Mouse (Mus musculus) gastrocnemius, adult 18-20 months (tissue): ENCODE data around the gene Dnaic1. TPM values are rescaled to one million over a fixed set of nuclear protein-coding genes. Genes with fewer than 3 reads are reported as not detected.
"Not testable (repeated sequence)": the region's sequence is repeated elsewhere in the genome, so short reads cannot be mapped to it uniquely, and the experiment has no call there.

ENCODE experiments used
- DNase-seq: peaks from one replicate; pipeline ENCODE4 v3.0.0; 2021; ENCODE audit warnings: low spot score
- total RNA-seq, 2 experiments: library from RNA; stranded (reverse); gene quantifications; 2 replicates each; pipeline ENCODE4 v1.2.3; 2021

Dnaic1 gene
- total RNA-seq, 2 experiments from 2014 or later, result 0.55 to 0.73 TPM

DNA sequence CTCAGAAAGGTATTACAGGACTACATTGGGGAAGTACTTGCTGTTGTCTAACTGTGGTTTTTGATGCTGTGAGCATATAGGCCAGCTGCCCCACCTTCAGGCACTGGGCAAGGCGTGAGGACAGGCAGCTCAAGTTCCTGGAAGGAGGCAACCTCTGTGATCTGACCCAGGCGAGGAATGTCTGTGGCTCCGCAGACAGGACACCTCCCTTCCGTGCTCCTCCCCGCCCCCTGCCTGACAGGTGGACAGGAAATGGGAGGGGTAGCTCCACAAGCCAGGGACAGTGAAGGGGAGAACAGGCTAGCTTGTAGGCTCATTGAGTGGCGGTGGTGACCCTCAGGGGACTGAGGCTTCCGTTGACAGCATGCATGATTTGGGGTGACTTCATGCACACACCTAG lies 95.0 kb downstream of the Dnaic1 start:
- peak; percentile 72 for DNase-seq

DNA sequence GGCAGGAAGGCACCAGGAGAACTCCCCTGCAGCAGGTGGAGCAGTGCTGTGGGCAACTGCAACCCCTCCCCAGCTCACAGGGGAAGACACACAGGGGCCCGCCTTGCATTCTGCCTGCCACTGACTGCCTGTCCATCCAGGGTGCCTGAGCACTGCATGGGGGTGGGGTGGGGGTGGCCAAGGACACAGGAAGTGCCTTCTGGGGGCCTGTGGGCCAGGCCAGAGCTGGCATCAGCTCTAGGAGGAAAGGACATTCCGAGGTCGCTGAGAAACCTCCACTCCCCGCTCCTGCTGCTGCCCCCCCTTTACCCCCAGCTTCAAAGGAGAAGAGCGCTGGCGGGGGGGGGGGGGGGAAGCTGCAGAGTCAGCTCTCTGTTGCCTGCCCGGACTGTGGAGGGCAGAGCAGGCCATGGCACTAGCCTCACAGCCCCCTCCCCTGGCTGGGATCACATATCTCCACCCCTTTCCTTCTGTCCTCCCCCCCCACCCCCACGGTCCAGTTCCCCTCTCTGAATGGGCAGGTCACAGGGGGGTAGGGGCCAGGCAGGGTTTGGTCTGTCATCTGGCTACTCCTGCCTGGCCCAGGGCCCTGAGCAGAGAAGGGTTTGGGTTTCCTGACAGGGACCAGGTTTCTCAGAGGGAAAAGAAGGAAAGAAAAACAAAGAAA lies 95.6 kb downstream of the Dnaic1 start:
- peak; percentile 29 for DNase-seq

DNA sequence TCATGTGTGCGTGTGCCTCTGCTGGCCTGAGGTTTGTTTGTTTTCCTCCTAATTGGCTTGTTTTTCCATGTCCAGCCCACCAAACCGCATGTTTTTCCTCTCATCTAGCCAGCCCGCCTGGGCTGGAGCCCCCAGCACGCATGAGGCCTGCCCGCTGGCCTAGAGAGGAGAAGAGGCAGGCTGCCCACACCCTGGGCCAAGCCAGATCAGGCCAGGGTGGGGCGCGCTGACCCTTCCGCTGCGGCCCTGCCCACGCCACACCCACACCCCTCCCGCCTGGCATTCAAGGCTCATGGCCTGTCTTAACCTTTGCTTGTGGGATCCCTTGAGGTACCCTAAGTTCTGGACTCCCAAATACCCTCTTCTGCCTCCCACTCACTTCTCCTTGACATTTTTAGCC lies 97.1 kb downstream of the Dnaic1 start:
- peak; percentile 60 for DNase-seq

DNA sequence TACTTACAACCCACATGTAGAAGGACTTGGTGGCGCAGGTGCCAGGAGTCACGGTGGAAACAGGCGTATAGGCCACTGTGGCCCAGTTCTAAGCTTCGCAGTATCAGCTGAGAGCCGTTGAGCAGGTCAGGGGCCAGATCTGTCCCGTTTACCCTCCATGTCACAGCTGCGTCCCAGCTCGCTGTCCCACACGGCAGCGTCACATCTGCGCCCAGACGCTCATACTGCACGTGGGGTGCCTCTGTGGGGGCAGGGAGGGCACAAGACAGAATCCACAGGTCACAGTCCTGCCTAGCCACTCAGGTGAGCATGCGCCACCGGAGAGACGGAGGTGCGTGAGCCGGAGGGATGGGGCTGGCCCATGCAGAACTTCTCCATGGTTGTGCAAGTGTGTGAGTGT lies 101.3 kb downstream of the Dnaic1 start:
- no peak for DNase-seq

DNA sequence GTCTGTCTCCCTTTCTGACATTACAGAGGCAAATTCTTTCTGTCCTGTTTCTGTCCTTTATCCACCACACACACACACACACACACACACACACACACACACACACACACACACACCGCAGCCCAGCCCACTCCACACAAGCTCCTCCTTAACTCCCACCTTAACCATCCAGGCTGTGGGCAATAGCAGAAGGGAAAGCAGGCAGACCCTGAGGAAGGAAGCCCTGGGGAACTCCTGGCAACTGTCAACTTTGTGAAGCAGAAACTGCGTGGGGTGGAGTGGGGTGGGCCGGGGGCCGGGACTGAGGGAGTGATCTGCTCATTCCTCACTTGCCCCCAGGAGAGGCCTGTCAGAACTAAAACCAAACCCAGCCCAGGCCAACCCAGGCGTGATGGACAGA lies 101.9 kb downstream of the Dnaic1 start:
- no peak for DNase-seq

DNA sequence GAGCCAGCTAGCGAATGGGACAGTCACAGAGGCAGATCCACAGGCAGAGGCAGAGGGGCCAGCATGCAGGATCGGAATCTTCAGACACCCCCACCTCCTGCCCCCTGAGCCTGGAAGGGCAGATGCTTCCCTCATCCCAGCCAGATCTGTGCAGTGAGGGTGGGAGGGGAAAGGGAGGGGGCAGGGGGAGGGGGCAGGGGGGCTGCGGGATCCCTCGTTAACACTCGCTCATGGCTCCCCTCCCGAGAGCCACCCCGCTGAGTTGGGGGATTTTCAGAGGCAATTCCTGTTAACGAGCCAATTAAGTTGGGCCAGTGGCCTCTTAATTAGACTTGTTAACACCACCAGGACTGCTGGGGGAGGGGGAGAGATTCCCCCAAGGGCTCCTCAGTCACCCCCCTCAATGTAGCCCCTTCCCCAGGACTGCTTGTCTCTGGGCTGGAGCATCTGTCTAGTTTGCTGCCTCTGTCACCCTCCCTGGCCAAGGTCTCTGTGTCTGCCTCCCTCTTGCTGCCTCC lies 102.4 kb downstream of the Dnaic1 start:
- DNase-seq, result no peak

DNA sequence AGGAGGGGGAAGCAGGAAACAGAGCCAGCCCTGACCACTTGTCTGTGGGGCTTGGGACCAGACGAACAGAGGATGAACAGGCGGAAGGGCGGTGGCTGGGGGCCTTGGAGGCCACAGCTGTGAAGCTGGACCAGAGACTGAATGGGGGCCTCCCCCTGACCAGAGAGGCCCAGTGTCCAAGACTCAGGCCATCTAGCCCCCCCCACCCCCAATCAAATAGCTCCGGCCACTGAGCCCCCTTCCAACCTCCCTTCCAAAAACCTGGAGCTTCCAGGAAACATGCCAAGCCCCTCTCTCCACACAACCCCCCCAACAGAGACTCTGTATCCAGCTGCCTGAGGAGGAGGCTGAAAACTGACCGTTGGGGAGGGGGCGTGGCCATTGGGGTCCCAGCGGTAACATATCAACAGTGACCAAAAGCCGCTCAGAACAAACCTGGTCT lies 103.0 kb downstream of the Dnaic1 start:
- DNase-seq, result no peak

DNA sequence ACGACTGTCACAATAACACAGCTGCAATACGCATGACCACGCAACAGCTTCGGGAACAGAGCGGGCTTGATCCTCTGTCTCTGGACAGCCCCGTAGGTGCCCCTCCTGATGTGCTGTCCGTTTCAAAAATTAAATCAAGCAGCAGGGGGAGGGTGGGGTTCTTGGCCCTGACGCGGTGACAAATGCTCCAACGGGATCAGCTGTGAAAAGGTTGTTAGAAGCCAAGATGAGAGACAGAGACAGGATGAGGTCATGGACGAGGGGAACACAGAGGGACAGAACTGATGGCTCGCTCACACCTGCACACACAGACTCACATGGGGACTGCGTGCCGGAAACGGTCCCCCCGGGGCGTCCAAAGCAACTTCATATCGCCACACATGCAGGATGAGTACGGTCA lies 103.6 kb downstream of the Dnaic1 start:
- DNase-seq, result no peak

DNA sequence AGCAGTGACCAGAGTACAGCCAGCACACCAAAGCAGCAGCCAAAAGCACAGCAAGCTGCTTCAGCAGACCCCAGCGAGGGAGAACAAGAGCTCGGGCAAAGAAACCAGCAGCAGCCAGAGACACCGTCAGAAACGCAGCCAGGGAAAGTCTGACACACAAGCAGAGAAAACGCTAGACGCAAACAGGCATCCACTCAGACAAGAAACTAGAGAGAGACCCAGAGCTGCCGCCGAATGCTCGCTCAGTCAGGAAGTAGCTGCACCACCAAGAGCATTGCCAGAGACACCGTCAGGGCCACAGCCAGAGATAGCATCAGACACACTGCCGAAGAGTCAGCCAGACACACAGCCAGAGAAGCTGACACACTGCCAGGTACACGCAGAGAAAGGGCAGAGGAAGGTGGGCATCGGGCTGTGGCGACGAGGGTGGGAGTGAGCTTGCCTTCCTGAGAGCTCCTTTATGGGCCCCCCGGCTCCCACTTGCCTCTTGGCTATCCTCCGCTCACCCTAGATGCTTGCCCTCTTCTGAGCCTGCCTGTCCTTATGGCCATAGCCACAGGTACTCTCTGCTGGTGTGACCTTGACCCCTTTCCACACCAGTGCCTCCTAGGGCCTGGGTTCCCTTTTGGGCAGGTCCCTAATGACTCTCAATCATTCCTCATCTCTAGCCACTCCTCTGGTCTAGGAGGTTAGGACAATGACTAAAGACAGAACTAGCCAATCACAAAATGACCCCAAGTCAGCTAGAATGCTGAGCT lies 106.9 kb downstream of the Dnaic1 start:
- no peak for DNase-seq

DNA sequence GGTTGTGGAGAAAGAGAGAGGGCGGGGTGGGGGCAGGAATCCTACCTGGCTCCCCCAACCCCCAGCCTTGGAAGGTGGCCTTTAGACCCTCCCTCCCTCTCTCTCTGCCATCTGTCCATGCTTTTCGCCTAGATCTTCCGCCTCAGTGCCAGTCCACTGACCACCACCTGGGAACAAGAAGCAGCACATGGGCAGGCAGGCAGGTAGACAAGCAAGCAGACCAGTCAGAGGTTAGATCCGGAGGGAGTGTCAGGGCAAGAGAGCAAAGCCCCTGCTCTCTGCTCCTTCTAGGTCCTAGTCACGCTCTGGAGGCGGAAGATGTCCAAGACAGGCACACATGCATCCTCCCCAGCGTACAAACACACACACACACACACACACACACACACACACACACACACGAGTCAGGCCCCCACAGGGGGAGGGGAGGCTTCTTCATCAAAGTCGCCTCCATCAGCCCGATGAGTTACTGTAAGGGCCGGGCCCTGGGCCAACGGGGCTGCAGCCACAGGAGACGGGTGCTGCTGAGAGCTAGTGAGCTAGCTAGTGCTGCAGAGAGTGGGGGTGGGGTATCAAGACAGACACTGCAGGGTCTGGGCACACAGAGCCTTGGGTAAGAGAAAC lies 107.5 kb downstream of the Dnaic1 start:
- DNase-seq, result no peak

DNA sequence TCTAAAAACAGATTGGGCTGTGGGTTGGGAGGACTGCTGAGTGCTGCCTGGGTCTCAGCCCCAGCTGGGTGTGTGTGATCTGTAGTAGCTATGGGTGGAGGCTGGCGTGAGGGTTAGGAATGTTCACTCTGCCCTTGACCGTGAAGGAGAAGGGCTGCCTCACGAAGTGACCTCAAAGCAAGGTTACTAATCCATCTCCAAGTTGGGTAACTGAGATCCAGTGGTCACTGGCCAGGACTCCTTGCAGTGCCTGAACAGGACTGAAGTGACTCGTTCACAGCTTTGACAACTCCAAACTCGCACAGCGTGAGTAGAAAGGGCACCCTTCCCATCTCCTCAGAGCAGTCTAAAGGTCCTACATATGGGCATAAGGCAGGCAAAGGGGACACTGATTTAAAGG lies 109.3 kb downstream of the Dnaic1 start:
- DNase-seq, result no peak

DNA sequence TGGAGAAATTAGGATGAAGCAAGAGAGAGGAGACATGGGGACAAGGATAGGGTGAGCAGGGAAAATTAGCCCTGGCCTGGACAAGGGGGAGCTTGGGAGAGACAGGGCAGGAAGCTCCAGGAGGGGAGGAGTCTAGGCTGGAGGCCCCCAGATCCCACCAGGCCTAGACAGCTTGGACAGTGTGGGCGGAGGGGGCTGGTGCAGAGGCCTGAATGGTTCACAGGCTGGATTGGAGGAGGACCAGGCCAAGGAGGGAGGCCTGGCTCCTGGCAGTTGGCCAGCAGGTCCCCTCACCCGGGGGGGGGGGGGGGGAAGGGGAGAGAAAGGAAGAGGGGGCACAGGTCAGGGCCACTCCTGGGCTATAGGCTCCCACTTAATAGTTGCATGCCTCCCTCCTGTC lies 109.7 kb downstream of the Dnaic1 start:
- no peak for DNase-seq

DNA sequence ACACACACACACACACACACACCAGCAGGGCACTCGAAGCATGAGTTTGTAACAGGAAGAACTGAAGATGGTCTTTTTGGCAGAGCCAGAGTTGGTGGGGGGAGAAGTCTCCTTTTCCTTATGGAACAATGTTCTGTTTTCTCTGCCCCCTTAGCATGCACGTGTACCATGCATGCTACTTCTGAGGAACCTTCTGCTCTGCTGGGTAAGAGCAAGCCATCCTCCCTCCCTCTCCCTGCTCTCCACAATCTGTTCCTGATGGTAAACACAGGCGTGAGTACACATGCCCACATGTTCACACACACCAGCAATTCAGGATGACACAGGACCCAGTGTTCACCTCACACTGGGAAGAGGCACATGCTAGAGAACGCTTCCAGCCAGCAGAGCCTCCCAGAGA lies 111.6 kb downstream of the Dnaic1 start:
- no peak for DNase-seq

DNA sequence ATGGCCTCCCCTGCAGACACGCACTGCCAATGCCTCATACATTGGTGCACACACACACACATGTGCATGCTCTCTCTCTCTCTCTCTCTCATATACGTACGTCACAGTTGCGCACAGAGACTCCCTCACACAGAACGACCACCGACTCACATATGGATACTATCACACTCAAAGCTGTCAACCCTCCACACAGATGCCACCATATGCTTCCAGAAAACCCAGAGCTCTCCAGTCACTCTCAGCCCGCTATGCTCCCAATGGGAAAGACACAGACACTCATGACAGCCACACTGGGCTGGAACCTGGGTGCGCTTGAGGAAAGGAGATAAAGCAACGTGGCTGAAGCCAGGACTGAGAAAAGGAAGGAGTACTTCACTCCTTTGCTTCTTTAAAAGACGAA lies 112.4 kb downstream of the Dnaic1 start:
- no peak for DNase-seq

DNA sequence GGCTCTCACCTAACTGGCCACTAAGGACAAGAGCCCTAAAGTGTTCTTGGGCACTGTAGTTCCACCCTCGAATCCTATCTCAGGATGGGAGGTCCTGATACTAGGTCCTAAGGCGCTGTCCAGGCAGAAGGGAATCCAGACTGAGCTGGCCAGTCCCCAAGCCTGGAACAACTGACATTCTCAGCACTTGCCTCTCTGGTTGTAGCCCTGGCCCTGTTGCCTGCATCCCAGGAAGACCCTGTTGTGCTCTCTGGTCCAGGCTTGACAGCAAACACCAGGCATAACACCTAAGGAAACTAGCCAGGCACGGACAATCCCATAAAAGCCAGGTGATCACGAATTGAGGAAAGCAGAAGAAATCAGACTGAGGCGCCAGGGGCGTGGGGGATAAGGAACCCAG lies 113.2 kb downstream of the Dnaic1 start:
- no peak for DNase-seq

DNA sequence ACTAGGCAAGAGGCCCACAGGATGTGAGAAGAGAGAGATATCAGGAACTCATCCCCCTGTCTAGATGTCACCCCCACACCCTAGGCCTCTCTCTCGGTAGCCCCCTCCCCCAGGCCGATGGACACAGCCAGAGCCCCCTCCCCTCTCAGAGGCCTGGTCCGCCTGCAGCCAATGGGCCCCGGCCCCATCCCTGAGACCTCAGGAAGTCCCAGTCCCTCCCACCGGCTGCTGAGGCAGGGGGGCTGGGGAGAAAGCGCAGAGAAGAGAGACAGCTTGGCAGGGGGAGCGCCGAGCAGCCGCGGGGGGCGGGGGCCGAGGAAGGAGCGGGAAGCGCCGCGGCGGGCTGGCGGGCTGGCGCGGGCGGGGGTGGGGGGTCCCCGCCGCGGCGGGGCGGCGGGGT lies 113.7 kb downstream of the Dnaic1 start:
- not testable (repeated sequence) for DNase-seq

DNA sequence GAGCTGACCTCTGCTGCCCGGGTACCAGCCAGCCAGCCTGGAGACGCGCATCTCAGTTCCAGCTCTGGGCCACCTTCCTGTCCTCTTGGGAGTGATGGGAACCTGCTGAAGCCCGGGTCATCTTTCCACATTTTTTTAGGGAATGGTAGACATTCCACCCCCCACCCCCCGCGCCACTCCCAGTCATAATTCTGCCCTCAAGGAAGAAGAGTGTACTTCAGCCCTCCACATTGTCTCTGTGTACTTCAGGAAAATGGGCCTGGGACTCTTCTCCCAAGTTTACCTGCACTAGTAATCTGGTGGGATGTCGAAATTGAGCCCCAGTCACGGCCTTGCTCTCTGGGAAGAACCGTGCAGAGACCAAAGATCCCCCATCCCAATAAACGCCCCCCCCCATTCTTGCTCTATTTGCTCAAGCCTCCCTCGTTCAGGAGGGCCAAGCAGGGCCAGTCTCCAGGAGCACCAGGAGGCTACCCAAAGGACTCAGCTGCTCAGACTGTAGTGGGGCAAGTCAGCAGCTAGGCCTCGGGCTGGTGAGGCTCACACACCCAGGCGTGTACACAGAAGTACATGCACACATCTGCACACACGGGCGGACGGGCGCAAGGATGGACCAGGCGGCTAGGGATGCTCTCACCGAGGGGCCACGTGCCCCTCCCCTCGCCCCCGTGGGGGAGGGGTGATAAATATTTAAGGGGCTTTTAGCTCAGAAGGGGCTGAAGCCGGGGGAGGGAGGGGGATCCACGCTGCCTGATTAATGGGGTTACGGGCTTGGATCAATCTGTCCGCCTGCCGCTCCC lies 114.8 kb downstream of the Dnaic1 start:
- not testable (repeated sequence) for DNase-seq

DNA sequence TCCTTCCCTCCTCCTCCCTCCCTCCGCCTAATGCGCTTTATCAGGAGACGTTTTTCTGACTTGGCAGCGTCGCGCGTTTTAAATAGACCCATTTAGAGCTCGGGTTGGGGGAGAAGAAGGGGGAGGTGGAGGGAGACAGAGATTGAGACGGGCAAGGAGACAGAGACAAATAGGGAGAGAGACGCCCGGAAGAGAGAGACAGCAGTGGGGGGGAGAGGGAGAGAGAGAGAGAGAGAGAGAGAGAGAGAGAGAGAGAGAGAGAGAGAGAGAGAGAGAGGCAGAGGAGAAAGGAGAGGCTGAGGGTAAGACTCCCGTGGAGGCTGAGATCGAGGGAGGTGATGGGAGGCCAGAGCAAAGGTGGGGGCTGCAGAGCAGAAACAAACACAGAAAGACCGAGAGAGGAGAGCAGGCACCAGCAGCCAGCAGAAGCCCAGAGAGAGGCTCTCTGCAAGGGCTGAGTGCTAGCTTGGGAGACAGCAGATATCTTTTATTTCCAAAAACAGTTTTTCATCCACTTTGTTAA lies 115.4 kb downstream of the Dnaic1 start:
- not testable (repeated sequence) for DNase-seq

DNA sequence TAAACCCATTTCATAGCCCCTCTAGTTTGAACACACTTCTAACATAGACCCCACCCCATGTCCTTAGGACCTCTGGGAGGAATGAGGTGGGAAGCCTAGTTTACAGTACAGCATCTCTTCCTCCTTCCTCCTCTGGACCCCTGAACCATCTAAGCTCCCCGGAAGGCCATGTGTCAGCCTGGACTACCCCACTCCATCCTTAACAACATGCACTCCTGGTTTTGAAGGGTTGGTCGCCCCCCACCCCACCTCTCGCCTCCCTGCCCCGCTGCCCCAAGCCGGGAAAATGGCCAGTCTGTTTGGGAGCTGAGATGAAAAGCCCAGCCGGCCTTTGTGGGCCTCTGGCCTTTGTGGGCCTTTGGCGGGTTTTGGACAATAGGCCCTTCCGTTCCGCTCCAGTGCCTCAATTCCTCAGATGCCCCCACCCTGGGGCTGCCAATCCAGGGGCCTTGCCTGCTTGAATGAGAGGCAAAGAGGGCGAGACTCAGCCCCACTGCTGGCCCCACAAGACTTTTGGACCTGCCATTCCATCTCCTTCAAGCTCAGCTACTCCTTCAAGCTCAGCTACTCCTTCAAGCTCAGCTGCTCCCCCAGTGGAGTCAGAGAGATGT lies 116.4 kb downstream of the Dnaic1 start:
- not testable (repeated sequence) for DNase-seq
